Mouse (Mus musculus): Measurements from ENCODE around the gene Olfr1129. TPM values are rescaled to one million over a fixed set of nuclear protein-coding genes. Genes with fewer than 3 reads are reported as not detected.

The Olfr1129 gene
- polyA plus RNA-seq, 1 experiment, result not detected

GRCm38 (mm10) chr2:87626804-87627203 lies 53.1 kb downstream of the Olfr1129 start, which contains the start of gene Olfr1131:
Gene Olfr1131 (plus strand): TSS chr2:87627104.
- H3K9ac ChIP-seq (ENCODE audit: low read depth, poor library complexity, severe bottlenecking), result no peak within 1 kb of the TSS
- H3K9me3 ChIP-seq (replicated peaks; ENCODE audit: control insufficient read depth, insufficient read depth, low read length, poor library complexity, severe bottlenecking), result no peaks in the 10 kb centered on the region
- no peaks in the 10 kb centered on the region for H3K27me3 ChIP-seq (ENCODE audit: control insufficient read depth, insufficient read depth, low read length, poor library complexity, severe bottlenecking)
- no peaks in the 10 kb centered on the region for H3K36me3 ChIP-seq (ENCODE audit: control insufficient read depth, insufficient read depth, low read length, poor library complexity, severe bottlenecking)
- H3K27ac ChIP-seq (ENCODE audit: insufficient read depth, low read length), result no peak within 1 kb of the TSS
- TF ChIP-seq POLR2A (IDR thresholded peaks at IDR 0.05; ENCODE audit: insufficient read depth, low read length) (no peak), CTCF (IDR thresholded peaks at IDR 0.05; ENCODE audit: low read depth, low read length) (no peak), EP300 (IDR thresholded peaks at IDR 0.05; ENCODE audit: insufficient read depth, low read depth, low read length) (no peak)
- H3K4me1 ChIP-seq (ENCODE audit: control insufficient read depth, insufficient read depth, low read length), result no peaks in the 10 kb centered on the region
- H3K4me3 ChIP-seq (ENCODE audit: low read depth, low read length), result no peak within 1 kb of the TSS

Other genes with a start within 250 kb of the Olfr1129 start
- gene Olfr1120, start 219.1 kb upstream of the Olfr1129 start, polyA plus RNA-seq (2011; ENCODE audit: insufficient read depth, insufficient read length, low read depth, missing spikeins), result not detected in 2 replicates
- not detected in 2 replicates for gene Olfr1121, start 204.0 kb upstream of the Olfr1129 start, polyA plus RNA-seq (2011; ENCODE audit: insufficient read depth, insufficient read length, low read depth, missing spikeins)
- gene Olfr1122, start 188.1 kb upstream of the Olfr1129 start, polyA plus RNA-seq (2011; ENCODE audit: insufficient read depth, insufficient read length, low read depth, missing spikeins), result not detected in 2 replicates
- gene Olfr1123, start 157.3 kb upstream of the Olfr1129 start, polyA plus RNA-seq (2011; ENCODE audit: insufficient read depth, insufficient read length, low read depth, missing spikeins), result not detected in 2 replicates
- gene Olfr1124, start 143.6 kb upstream of the Olfr1129 start, polyA plus RNA-seq (2011; ENCODE audit: insufficient read depth, insufficient read length, low read depth, missing spikeins), result not detected in 2 replicates
- not detected in 2 replicates for gene Olfr1126, start 119.9 kb upstream of the Olfr1129 start, polyA plus RNA-seq (2011; ENCODE audit: insufficient read depth, insufficient read length, low read depth, missing spikeins)
- not detected in 2 replicates for gene Pramel7, start 76.8 kb upstream of the Olfr1129 start, polyA plus RNA-seq (2011; ENCODE audit: insufficient read depth, insufficient read length, low read depth, missing spikeins)
- gene Pramel6, start 67.3 kb upstream of the Olfr1129 start, polyA plus RNA-seq (2011; ENCODE audit: insufficient read depth, insufficient read length, low read depth, missing spikeins), result 0.76 and 1.4 TPM in 2 replicates
- gene Olfr153, start 42.1 kb upstream of the Olfr1129 start, polyA plus RNA-seq (2011; ENCODE audit: insufficient read depth, insufficient read length, low read depth, missing spikeins), result not detected in 2 replicates
- gene Olfr1128, start 28.4 kb upstream of the Olfr1129 start, polyA plus RNA-seq (2011; ENCODE audit: insufficient read depth, insufficient read length, low read depth, missing spikeins), result not detected in 2 replicates
- gene Olfr1130, start 32.3 kb downstream of the Olfr1129 start, polyA plus RNA-seq (2011; ENCODE audit: insufficient read depth, insufficient read length, low read depth, missing spikeins), result not detected in 2 replicates
- gene Olfr1131, start 53.2 kb downstream of the Olfr1129 start, polyA plus RNA-seq (2011; ENCODE audit: insufficient read depth, insufficient read length, low read depth, missing spikeins), result not detected in 2 replicates
- gene Olfr1132, start 63.6 kb downstream of the Olfr1129 start, polyA plus RNA-seq (2011; ENCODE audit: insufficient read depth, insufficient read length, low read depth, missing spikeins), result not detected in 2 replicates
- not detected in 2 replicates for gene Olfr1133, start 73.5 kb downstream of the Olfr1129 start, polyA plus RNA-seq (2011; ENCODE audit: insufficient read depth, insufficient read length, low read depth, missing spikeins)
- gene Olfr1134, start 84.6 kb downstream of the Olfr1129 start, polyA plus RNA-seq (2011; ENCODE audit: insufficient read depth, insufficient read length, low read depth, missing spikeins), result not detected in 2 replicates
- not detected in 2 replicates for gene Olfr1135, start 99.8 kb downstream of the Olfr1129 start, polyA plus RNA-seq (2011; ENCODE audit: insufficient read depth, insufficient read length, low read depth, missing spikeins)
- gene Olfr1136, start 120.0 kb downstream of the Olfr1129 start, polyA plus RNA-seq (2011; ENCODE audit: insufficient read depth, insufficient read length, low read depth, missing spikeins), result not detected in 2 replicates
- not detected in 2 replicates for gene Olfr1137, start 139.3 kb downstream of the Olfr1129 start, polyA plus RNA-seq (2011; ENCODE audit: insufficient read depth, insufficient read length, low read depth, missing spikeins)
- gene Olfr1138, start 166.1 kb downstream of the Olfr1129 start, polyA plus RNA-seq (2011; ENCODE audit: insufficient read depth, insufficient read length, low read depth, missing spikeins), result not detected in 2 replicates
- not detected in 2 replicates for gene Olfr1140, start 169.8 kb downstream of the Olfr1129 start, polyA plus RNA-seq (2011; ENCODE audit: insufficient read depth, insufficient read length, low read depth, missing spikeins)
- not detected in 2 replicates for gene Olfr1141, start 180.1 kb downstream of the Olfr1129 start, polyA plus RNA-seq (2011; ENCODE audit: insufficient read depth, insufficient read length, low read depth, missing spikeins)
- gene Olfr152, start 205.6 kb downstream of the Olfr1129 start, polyA plus RNA-seq (2011; ENCODE audit: insufficient read depth, insufficient read length, low read depth, missing spikeins), result not detected in 2 replicates
- gene Olfr1143, start 226.7 kb downstream of the Olfr1129 start, polyA plus RNA-seq (2011; ENCODE audit: insufficient read depth, insufficient read length, low read depth, missing spikeins), result not detected in 2 replicates
- gene Olfr1145, start 235.9 kb downstream of the Olfr1129 start, polyA plus RNA-seq (2011; ENCODE audit: insufficient read depth, insufficient read length, low read depth, missing spikeins), result not detected in 2 replicates

Measured in ES-Bruce4 (cell line).